Mouse (Mus musculus): ENCODE measurements around the gene Rsph3b. TPM values are rescaled to one million over a fixed set of nuclear protein-coding genes. Genes with fewer than 3 reads are reported as not detected.

Rsph3b gene
- polyA plus RNA-seq, 1 experiment from 2014 or later, result 34.7 TPM

DNA sequence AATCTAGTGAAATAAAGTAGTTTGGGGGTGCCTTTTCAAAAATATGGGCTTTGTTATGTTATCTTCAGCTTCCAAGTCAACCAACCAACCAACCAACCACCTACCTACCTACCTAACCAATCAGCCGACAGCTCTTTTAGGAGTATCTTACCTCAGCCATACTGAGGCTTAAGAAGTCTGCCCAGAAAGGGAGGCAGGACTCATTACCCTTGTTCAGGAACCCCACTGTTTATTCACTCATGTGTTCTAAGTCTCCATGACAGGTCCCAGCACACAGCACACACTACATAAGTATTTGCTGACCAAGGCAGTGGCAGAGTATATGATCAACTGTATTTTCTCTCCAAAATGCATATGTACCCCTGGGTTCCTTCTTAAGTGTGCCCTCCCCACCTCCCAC, 64.0 kb downstream of the Rsph3b start:
- no peaks in the 10 kb centered on the region for H3K9me3 ChIP-seq
- no peaks in the 10 kb centered on the region for H3K36me3 ChIP-seq
- no peak overlapping the region for H3K4me3 ChIP-seq
- H3K4me2 ChIP-seq (replicated peaks), result no peak overlapping the region
- ATAC-seq (ENCODE audit: insufficient number of reproducible peaks, insufficient read depth, low FRiP score, low TSS enrichment), result no peak
- no peaks in the 10 kb centered on the region for H3K27me3 ChIP-seq
- H3K4me1 ChIP-seq, result no peaks in the 10 kb centered on the region
- no peak overlapping the region for H3K27ac ChIP-seq
- H3K9ac ChIP-seq, result no peak overlapping the region
- WGBS, result 86% methylated on average over 1 of the region's 1 CpGs

GRCm38 (mm10) chr17:6881306-6881705, 67.2 kb downstream of the Rsph3b start:
- Histone ChIP-seq H3K4me2 (replicated peaks) (no peak overlapping the region), H3K9me3 (no peaks in the 10 kb centered on the region), H3K9ac (no peak overlapping the region), H3K4me1 (no peaks in the 10 kb centered on the region), H3K27me3 (no peaks in the 10 kb centered on the region), H3K4me3 (no peak overlapping the region), H3K36me3 (no peaks in the 10 kb centered on the region), H3K27ac (no peak overlapping the region)
- ATAC-seq (ENCODE audit: insufficient number of reproducible peaks, insufficient read depth, low FRiP score, low TSS enrichment), result no peak
- 89% methylated on average over 6 of the region's 6 CpGs for WGBS

- H3K4me1 ChIP-seq, result 0 out of 2 replicates have a peak, but pooled peaks cover 6% of the 10 kb centered on the region
- H3K27me3 ChIP-seq, result no peaks in the 10 kb centered on the region
- H3K9ac ChIP-seq, result no peak overlapping the region
- no peak overlapping the region for H3K4me2 ChIP-seq (replicated peaks)
- H3K27ac ChIP-seq, result no peak overlapping the region
- H3K9me3 ChIP-seq, result no peaks in the 10 kb centered on the region
- no peaks in the 10 kb centered on the region for H3K36me3 ChIP-seq
- 91% methylated on average over 2 of the region's 2 CpGs for WGBS
- ATAC-seq (ENCODE audit: insufficient number of reproducible peaks, insufficient read depth, low FRiP score, low TSS enrichment), result no peak
- no peak overlapping the region for H3K4me3 ChIP-seq
Observed at GRCm38 (mm10) chr17:6871421-6871820, 77.1 kb downstream of the Rsph3b start.

GRCm38 (mm10) chr17:6868810-6869209, 79.7 kb downstream of the Rsph3b start:
- peaks cover 15% of the 10 kb centered on the region; the same call in 1 of the 2 replicates for H3K4me1 ChIP-seq
- no peaks in the 10 kb centered on the region for H3K9me3 ChIP-seq
- H3K36me3 ChIP-seq, result no peaks in the 10 kb centered on the region
- H3K9ac ChIP-seq, result no peak overlapping the region
- H3K27ac ChIP-seq, result no peak overlapping the region
- no peak overlapping the region for H3K4me2 ChIP-seq (replicated peaks)
- H3K27me3 ChIP-seq, result peaks cover 5% of the 10 kb centered on the region; the same call in 1 of the 2 replicates
- no peak for ATAC-seq (ENCODE audit: insufficient number of reproducible peaks, insufficient read depth, low FRiP score, low TSS enrichment)
- no peak overlapping the region for H3K4me3 ChIP-seq

DNA sequence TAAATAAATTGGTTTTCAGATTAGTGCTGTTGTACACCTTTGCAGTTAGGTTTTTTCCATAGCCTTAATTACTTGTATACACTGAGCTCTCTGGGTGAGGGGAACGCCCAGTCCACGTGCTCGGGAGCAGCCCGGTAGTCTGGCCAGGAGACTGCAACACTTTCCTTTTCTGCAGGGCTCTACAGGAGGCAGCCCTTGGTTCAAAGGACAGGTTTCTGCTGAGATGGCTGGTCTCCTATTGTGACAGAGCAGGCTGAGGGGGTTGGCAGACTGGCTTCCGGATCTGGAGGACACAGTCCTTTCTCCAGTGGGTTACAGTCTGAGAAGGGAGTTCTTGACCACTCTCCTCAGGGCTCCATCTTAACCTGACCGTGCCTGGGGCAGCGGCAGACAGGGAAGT, 80.7 kb downstream of the Rsph3b start:
- ATAC-seq (ENCODE audit: insufficient number of reproducible peaks, insufficient read depth, low FRiP score, low TSS enrichment), result no peak
- H3K27ac ChIP-seq, result no peak overlapping the region
- WGBS, result 21% methylated on average over 7 of the region's 7 CpGs

DNA sequence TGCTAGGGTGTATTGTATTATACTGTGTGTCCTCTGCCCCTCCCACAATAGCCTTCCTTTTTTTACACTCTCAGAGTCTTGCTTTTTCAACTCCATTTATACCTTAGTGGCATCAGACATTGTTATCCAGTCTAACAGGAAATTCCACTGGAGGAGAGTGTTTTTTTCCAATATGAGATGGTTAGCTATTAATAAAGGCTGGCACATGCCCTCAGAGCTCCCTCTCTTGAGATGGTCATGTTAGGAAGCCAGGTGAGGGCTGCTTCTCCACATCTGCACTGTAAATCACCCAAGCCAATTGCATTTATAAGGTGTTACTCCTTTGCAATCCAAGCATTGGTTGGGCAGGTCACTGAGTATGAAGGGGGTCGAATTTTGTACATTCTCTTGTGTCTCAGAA, 81.9 kb downstream of the Rsph3b start:
- Histone ChIP-seq H3K27ac (no peak overlapping the region), H3K36me3 (no peaks in the 10 kb centered on the region), H3K4me3 (no peak overlapping the region), H3K4me1 (peaks cover 20% of the 10 kb centered on the region), H3K9me3 (no peaks in the 10 kb centered on the region), H3K4me2 (replicated peaks) (no peak overlapping the region), H3K27me3 (peaks cover 11% of the 10 kb centered on the region), H3K9ac (no peak overlapping the region)
- no peak for ATAC-seq (ENCODE audit: insufficient number of reproducible peaks, insufficient read depth, low FRiP score, low TSS enrichment)
- 48% methylated on average over 1 of the region's 1 CpGs for WGBS

More for the DNA sequence above, 80.7 kb downstream of the Rsph3b start:
- Histone ChIP-seq H3K9ac (no peak overlapping the region), H3K27me3 (peaks cover 7% of the 10 kb centered on the region; the same call in 1 of the 2 replicates), H3K36me3 (no peaks in the 10 kb centered on the region), H3K4me3 (no peak overlapping the region), H3K9me3 (no peaks in the 10 kb centered on the region), H3K4me1 (peaks cover 15% of the 10 kb centered on the region; the same call in 1 of the 2 replicates), H3K4me2 (replicated peaks) (no peak overlapping the region)

DNA sequence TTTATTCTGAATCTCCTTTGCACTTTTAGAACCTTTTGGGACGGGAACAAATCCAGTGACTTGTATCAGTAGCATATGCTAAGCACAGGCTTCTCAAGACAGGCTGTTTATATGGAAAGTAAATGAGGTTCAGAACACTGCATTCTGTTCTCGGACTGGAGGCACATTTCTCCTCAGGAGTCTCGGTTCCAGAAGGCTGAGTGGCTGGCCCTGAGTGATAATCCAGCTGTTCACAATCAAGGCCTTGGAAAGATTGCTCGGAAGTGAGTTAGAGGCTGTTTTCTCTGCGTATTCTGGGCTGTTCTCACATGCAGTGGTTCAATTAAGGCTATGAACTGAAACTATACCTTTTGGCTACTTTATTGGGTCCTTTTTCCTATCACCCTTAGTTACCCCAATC, 82.9 kb downstream of the Rsph3b start:
- Histone ChIP-seq H3K9ac (no peak overlapping the region), H3K27me3 (peaks cover 20% of the 10 kb centered on the region), H3K9me3 (no peaks in the 10 kb centered on the region), H3K36me3 (no peaks in the 10 kb centered on the region), H3K4me2 (replicated peaks) (no peak overlapping the region), H3K4me1 (peaks cover 28% of the 10 kb centered on the region), H3K27ac (no peak overlapping the region), H3K4me3 (no peak overlapping the region)
- no peak for ATAC-seq (ENCODE audit: insufficient number of reproducible peaks, insufficient read depth, low FRiP score, low TSS enrichment)
- 51% methylated on average over 5 of the region's 5 CpGs for WGBS

DNA sequence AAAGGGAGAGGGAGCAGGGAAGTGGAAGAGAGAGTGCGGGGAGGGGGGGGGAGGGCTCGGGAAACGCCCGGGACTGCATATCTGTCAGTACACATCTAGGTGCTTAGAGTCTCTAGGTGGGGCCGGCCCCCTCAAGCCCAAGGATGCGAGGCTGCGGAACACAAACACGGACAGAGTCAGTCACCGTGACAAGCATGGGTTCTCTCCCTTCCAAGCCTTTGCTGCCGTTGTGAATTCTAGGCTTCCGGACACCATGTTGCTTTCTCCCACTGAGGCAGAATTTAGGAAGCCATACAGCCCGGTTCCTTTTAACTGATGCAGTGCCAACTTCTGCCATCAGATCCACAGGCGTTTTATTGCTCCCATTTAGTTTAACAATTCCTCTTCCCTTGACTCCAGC, 83.6 kb downstream of the Rsph3b start:
- ATAC-seq (ENCODE audit: insufficient number of reproducible peaks, insufficient read depth, low FRiP score, low TSS enrichment), result no peak
- Histone ChIP-seq H3K4me2 (replicated peaks) (no peak overlapping the region), H3K36me3 (no peaks in the 10 kb centered on the region), H3K9ac (no peak overlapping the region), H3K9me3 (no peaks in the 10 kb centered on the region), H3K4me3 (no peak overlapping the region), H3K27me3 (peaks cover 26% of the 10 kb centered on the region), H3K27ac (no peak overlapping the region), H3K4me1 (peaks cover 31% of the 10 kb centered on the region)
- 26% methylated on average over 13 of the region's 13 CpGs for WGBS

DNA sequence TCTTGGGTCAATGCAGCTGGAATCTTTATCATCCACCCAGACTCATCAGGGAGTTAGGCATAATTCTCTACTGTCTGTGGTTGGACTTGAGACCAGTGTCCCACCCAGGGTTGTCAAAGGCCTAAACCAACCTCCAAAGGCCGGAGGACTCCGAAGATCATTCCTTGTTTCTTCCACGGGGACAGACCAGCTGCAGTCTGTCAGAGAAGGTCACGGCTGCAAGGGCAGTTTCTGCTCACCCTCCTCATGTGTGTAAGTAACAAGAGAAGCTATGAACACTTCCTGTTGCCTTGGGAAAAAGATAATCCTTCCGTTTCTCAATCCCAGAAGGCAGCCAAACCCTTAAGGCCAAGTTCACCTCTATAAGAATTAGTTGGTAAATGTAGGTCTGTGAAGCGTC, 85.0 kb downstream of the Rsph3b start:
- Histone ChIP-seq H3K4me1 (peaks cover 28% of the 10 kb centered on the region), H3K9ac (no peak overlapping the region), H3K9me3 (no peaks in the 10 kb centered on the region), H3K4me2 (replicated peaks) (no peak overlapping the region), H3K27ac (no peak overlapping the region), H3K36me3 (no peaks in the 10 kb centered on the region), H3K4me3 (no peak overlapping the region), H3K27me3 (peaks cover 30% of the 10 kb centered on the region)
- ATAC-seq (ENCODE audit: insufficient number of reproducible peaks, insufficient read depth, low FRiP score, low TSS enrichment), result no peak
- WGBS, result 66% methylated on average over 6 of the region's 6 CpGs

GRCm38 (mm10) chr17:6862040-6862780, 86.3 kb downstream of the Rsph3b start:
- 55% methylated on average over 12 of the region's 12 CpGs for WGBS
- Histone ChIP-seq H3K4me3 (peak overlapping the region; percentile 27; the same call in 1 of the 2 replicates), H3K4me1 (peaks cover 27% of the 10 kb centered on the region), H3K9me3 (no peaks in the 10 kb centered on the region), H3K9ac (0 out of 2 replicates have a peak overlapping the region, but pooled peaks have one; percentile 44), H3K27me3 (peaks cover 30% of the 10 kb centered on the region), H3K36me3 (no peaks in the 10 kb centered on the region), H3K4me2 (replicated peaks) (peak overlapping the region; percentile 55), H3K27ac (no peak overlapping the region)
- ATAC-seq (ENCODE audit: insufficient number of reproducible peaks, insufficient read depth, low FRiP score, low TSS enrichment), result 0 out of 2 replicates have a peak, but pooled peaks have one; percentile 28

GRCm38 (mm10) chr17:6861181-6862039, 87.1 kb downstream of the Rsph3b start:
- Histone ChIP-seq H3K27me3 (peaks cover 30% of the 10 kb centered on the region), H3K9ac (peak overlapping the region; percentile 44), H3K4me2 (replicated peaks) (peak overlapping the region; percentile 55), H3K36me3 (no peaks in the 10 kb centered on the region), H3K4me1 (peaks cover 27% of the 10 kb centered on the region), H3K27ac (peak overlapping the region; percentile 30; the same call in 1 of the 2 replicates), H3K4me3 (peak overlapping the region; percentile 27), H3K9me3 (no peaks in the 10 kb centered on the region)
- ATAC-seq (ENCODE audit: insufficient number of reproducible peaks, insufficient read depth, low FRiP score, low TSS enrichment), result peak; percentile 41; the same call in 1 of the 2 replicates
- 5% methylated on average over 28 of the region's 28 CpGs for WGBS

Measured in embryonic facial prominence, embryonic 12.5 days (tissue).